Mouse (Mus musculus) intestine, embryonic 16.5 days (tissue): ENCODE measurements at regions not wholly inside any gene's neighbourhood (a gene's known extent, or its start where the extent isn't known, plus 50 kb on each side); places are given as distances from the start of the nearest gene placed in this dataset.
A peak's percentile ranks its signal among the peaks of the same experiment; 100 is the strongest.

ENCODE experiments used
- ATAC-seq: fragments of 200-750 bp; cut with Nextera tagmentation; 2 replicates; pipeline ENCODE4 v1.8.0; 2017; ENCODE audit warnings: moderate TSS enrichment, moderate library complexity
- H3K27ac ChIP-seq: fragments of 300-500 bp; sonication (generic); 2 replicates; pipeline ENCODE4 v1.5.1; 2014; ENCODE audit warnings: mild to moderate bottlenecking, low read length
- H3K27me3 ChIP-seq: fragments of 300-500 bp; sonication (generic); replicated peaks from 2 replicates; pipeline ENCODE4 v1.6.1; 2014; ENCODE audit warnings: low read length, control low read depth, mixed read lengths; ENCODE audit not compliant: control insufficient read depth, insufficient read depth
- H3K36me3 ChIP-seq: fragments of 300-500 bp; sonication (generic); 2 replicates; pipeline ENCODE4 v1.6.1; 2014; ENCODE audit warnings: low read length, control low read depth; ENCODE audit not compliant: control insufficient read depth, insufficient read depth
- H3K4me1 ChIP-seq: fragments of 300-500 bp; sonication (generic); 2 replicates; pipeline ENCODE4 v1.6.1; 2014; ENCODE audit warnings: low read length, control low read depth, mixed read lengths; ENCODE audit not compliant: control insufficient read depth, insufficient read depth
- H3K4me2 ChIP-seq: fragments of 300-500 bp; sonication (generic); 2 replicates; pipeline ENCODE4 v1.6.1; 2014; ENCODE audit warnings: low read depth, low read length, control low read depth
- H3K4me3 ChIP-seq: fragments of 300-500 bp; sonication (generic); 2 replicates; pipeline ENCODE4 v1.5.1; 2014; ENCODE audit warnings: mild to moderate bottlenecking, low read length
- H3K9ac ChIP-seq: fragments of 300-500 bp; sonication (generic); 2 replicates; pipeline ENCODE4 v1.6.1; 2014; ENCODE audit warnings: low read depth, low read length
- H3K9me3 ChIP-seq: fragments of 300-500 bp; sonication (generic); 2 replicates; pipeline ENCODE4 v1.6.1; 2016; ENCODE audit warnings: low read length, control low read depth; ENCODE audit not compliant: control insufficient read depth
- WGBS: fragments of 180-500 bp; shearing (Covaris S2); extraction: QIAGEN DNeasy Blood & Tissue Kit; methylation state at CpG from one replicate; pipeline ENCODE4 v1.1.7; 2014; 5-methylcytosine and 5-hydroxymethylcytosine counted together

DNA sequence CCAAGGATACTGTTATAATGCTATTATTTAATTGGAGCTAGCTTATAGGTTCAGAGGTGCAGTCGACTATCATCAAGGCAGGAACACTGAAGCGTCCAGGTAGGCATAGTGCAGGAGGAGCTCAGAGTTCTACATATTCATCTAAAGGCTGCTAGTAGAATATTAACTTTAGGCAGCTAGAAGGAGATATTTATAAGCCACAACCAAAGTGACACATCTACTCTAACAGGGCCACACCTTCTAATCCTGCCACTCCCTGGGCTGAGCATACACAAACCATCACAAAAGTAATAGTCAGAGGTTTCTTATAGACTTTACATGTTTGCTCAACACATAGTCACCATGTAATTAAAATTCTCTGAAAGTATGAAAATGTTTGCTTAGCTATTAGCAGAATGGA, 1971.8 kb upstream of the Slc7a12 start:
- Histone ChIP-seq H3K4me1 (no peaks in the 10 kb centered on the region), H3K9me3 (no peaks in the 10 kb centered on the region), H3K27ac (no peak overlapping the region), H3K27me3 (no peaks in the 10 kb centered on the region), H3K36me3 (no peaks in the 10 kb centered on the region), H3K9ac (no peak overlapping the region), H3K4me2 (no peak overlapping the region), H3K4me3 (no peak overlapping the region)
- ATAC-seq, result peak; percentile 71
- WGBS, result 64% methylated on average over 2 of the region's 2 CpGs
